Mouse (Mus musculus): ENCODE measurements around the gene Nedd4.

DNA sequence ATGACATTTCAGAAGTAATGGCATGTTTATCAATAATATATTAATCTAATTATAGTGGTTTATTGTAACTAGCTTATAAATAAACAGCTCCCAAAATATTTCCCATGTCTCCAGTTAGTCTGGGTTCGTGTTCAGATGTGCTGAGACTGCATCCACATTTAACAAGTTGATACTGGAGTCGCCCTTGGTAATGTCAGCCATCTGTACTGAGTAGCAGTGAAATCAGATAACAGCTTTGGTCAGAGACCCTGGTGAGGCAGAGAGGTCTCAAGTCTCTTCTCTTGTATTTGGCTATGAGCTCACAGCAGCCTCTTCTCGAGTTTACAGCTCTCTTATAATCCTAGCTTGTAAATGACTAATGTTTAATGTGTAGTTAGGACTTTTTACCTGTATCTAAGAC, 34.4 kb downstream of the Nedd4 start:
- TF ChIP-seq CTCF (IDR thresholded peaks at IDR 0.05; ENCODE audit: extremely low read depth, insufficient read length, insufficient replicate concordance, low read depth, low read length) (no peak), POLR2A (IDR thresholded peaks at IDR 0.05; ENCODE audit: low read depth, low read length) (no peak)
